Mouse (Mus musculus): ENCODE measurements around the gene Padi6. TPM values are rescaled to one million over a fixed set of nuclear protein-coding genes. Genes with fewer than 3 reads are reported as not detected.
A peak's percentile ranks its signal among the peaks of the same experiment; 100 is the strongest.

Padi6 gene
- total and polyA plus RNA-seq, 3 experiments, result not detected

DNA sequence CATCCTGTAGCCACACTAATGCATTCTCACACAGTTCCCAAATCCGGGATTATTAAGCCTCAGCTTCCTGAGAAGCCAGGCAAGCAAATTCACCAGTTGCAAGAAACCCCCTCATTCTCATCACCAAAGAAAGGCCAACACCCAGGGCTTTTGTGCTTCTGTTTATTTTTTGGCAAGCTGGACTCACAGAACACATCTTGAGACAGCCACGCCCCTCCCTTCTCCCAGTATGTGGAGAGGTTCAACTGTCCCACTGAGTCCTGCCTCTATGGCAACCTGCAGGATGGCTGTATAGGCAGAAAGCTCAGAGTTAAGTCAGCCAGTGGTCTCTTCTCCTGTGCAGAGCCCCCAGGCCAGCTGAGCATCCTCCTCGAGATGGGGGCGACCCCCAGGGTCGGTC lies 42.8 kb upstream of the Padi6 start:
- no peak overlapping the region for H3K9ac ChIP-seq (ENCODE audit: low read depth, low read length)
- no peaks in the 10 kb centered on the region for H3K36me3 ChIP-seq (ENCODE audit: control insufficient read depth, insufficient read depth, low read length)
- 88% methylated on average over 5 of the region's 5 CpGs for WGBS
- H3K4me3 ChIP-seq, result no peak overlapping the region
- intact Hi-C loops (cut with DNase I), result no loop called here
- H3K79me2 ChIP-seq (replicated peaks; ENCODE audit: control insufficient read depth, insufficient read depth, low read length), result no peaks in the 10 kb centered on the region
- H3K27me3 ChIP-seq (ENCODE audit: control insufficient read depth, insufficient read depth, low read length), result no peaks in the 10 kb centered on the region; the same call in 1 of the 2 replicates
- H3K27ac ChIP-seq, result no peak overlapping the region
- DNase-seq, result no peak
- no peaks in the 10 kb centered on the region for H3K4me1 ChIP-seq (ENCODE audit: control insufficient read depth, insufficient read depth, low read length)
- TF ChIP-seq CTCF (IDR thresholded peaks at IDR 0.05) (no peak), POLR2A (IDR thresholded peaks at IDR 0.05; ENCODE audit: insufficient read depth, low read depth, low read length) (no peak), EP300 (IDR thresholded peaks at IDR 0.05; ENCODE audit: insufficient read depth, low read depth, low read length) (no peak)

DNA sequence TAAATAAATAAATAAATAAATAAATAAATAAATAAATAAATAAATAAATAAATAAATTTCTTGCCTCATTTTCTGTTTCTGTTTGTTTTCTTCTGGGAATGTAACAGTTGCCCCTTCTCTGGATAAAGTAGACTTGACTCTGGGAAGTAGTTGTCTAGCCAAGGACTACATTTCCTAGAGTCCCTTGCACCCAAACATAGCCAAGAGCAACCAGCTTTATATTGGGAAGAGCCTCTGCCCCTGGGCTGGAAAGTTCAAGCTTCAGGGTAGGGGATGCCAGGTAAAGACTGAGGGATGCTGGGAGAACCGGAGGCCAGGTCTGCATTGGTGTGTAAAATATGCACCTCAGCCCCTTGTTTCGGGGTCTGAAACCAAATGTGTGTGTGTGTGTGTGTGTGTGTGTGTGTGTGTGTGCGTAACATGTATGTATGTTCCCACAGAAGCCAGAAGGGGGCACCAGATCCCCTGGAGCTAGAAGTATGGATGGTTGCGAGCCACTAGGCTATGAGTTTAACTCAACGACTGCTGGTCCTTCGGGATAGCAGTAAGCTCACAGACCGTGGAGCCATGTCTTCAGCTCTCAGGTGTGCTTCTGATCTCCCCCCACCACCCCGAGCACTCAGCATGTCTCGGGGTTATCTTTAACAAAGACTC lies 42.0 kb upstream of the Padi6 start:
- TF ChIP-seq CTCF (IDR thresholded peaks at IDR 0.05) (no peak), POLR2A (IDR thresholded peaks at IDR 0.05; ENCODE audit: insufficient read depth, low read depth, low read length) (no peak), EP300 (IDR thresholded peaks at IDR 0.05; ENCODE audit: insufficient read depth, low read depth, low read length) (no peak)
- 97% methylated on average over 9 of the region's 9 CpGs for WGBS
- Histone ChIP-seq H3K79me2 (replicated peaks; ENCODE audit: control insufficient read depth, insufficient read depth, low read length) (no peaks in the 10 kb centered on the region), H3K4me3 (no peak overlapping the region), H3K27ac (no peak overlapping the region), H3K9ac (ENCODE audit: low read depth, low read length) (no peak overlapping the region), H3K36me3 (ENCODE audit: control insufficient read depth, insufficient read depth, low read length) (no peaks in the 10 kb centered on the region), H3K4me1 (ENCODE audit: control insufficient read depth, insufficient read depth, low read length) (no peaks in the 10 kb centered on the region), H3K27me3 (ENCODE audit: control insufficient read depth, insufficient read depth, low read length) (no peaks in the 10 kb centered on the region; the same call in 1 of the 2 replicates)
- no peak for DNase-seq
- intact Hi-C loops (cut with DNase I), result no loop called here

DNA sequence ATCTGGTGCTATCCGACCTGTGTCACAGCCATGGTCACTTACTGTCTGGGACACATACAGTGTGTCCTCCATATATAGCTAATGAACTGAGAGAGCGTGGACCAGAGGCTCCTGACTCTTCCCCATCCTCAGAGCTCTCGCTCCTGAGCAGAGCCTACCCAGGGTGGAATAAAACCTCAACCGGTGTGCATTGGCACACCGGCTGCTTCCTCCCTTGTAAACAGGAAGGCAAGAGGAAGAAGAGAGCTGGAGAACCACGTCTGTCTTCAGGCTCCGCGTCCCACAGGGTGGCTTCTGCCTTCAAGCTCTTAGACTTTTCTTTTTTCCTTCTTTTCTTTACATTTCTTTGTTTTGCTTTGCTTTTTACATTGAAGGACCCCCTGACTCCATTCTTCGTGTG lies 40.4 kb upstream of the Padi6 start:
- Histone ChIP-seq H3K27ac (no peak overlapping the region), H3K4me1 (ENCODE audit: control insufficient read depth, insufficient read depth, low read length) (no peaks in the 10 kb centered on the region), H3K36me3 (ENCODE audit: control insufficient read depth, insufficient read depth, low read length) (no peaks in the 10 kb centered on the region), H3K79me2 (replicated peaks; ENCODE audit: control insufficient read depth, insufficient read depth, low read length) (no peaks in the 10 kb centered on the region), H3K27me3 (ENCODE audit: control insufficient read depth, insufficient read depth, low read length) (no peaks in the 10 kb centered on the region; the same call in 1 of the 2 replicates), H3K9ac (ENCODE audit: low read depth, low read length) (no peak overlapping the region), H3K4me3 (no peak overlapping the region)
- DNase-seq, result no peak
- WGBS, result 67% methylated on average over 9 of the region's 9 CpGs
- intact Hi-C loops (cut with DNase I), result no loop called here
- no peak for TF ChIP-seq POLR2A (IDR thresholded peaks at IDR 0.05; ENCODE audit: insufficient read depth, low read depth, low read length)

DNA sequence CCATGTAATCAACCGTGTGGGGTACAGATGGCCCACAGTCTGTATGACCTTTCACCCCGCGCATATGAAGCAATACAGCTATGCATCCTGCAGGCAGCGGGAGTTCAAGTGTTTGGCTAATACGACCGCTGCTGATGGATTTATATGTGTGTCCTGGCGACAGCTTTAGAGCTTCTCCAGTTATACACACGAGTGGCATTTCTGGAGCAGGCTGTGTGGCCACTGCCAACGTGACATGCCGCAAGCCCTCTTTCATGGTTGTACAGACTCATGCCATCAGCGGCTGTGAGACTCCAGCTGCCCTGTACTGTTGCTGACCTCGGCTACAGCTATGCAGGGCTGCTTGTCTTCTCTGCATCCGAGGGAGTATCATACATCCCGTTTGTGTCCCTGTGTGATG lies 38.1 kb upstream of the Padi6 start:
- WGBS, result 79% methylated on average over 14 of the region's 14 CpGs
- Histone ChIP-seq H3K36me3 (ENCODE audit: control insufficient read depth, insufficient read depth, low read length) (no peaks in the 10 kb centered on the region), H3K27me3 (ENCODE audit: control insufficient read depth, insufficient read depth, low read length) (no peaks in the 10 kb centered on the region; the same call in 1 of the 2 replicates), H3K4me3 (no peak overlapping the region), H3K4me1 (ENCODE audit: control insufficient read depth, insufficient read depth, low read length) (no peaks in the 10 kb centered on the region), H3K27ac (no peak overlapping the region), H3K9ac (ENCODE audit: low read depth, low read length) (no peak overlapping the region), H3K79me2 (replicated peaks; ENCODE audit: control insufficient read depth, insufficient read depth, low read length) (no peaks in the 10 kb centered on the region)
- intact Hi-C loops (cut with DNase I), result no loop called here
- no peak for DNase-seq
- TF ChIP-seq EP300 (IDR thresholded peaks at IDR 0.05; ENCODE audit: insufficient read depth, low read depth, low read length) (no peak), POLR2A (IDR thresholded peaks at IDR 0.05; ENCODE audit: insufficient read depth, low read depth, low read length) (no peak), CTCF (IDR thresholded peaks at IDR 0.05) (no peak)

DNA sequence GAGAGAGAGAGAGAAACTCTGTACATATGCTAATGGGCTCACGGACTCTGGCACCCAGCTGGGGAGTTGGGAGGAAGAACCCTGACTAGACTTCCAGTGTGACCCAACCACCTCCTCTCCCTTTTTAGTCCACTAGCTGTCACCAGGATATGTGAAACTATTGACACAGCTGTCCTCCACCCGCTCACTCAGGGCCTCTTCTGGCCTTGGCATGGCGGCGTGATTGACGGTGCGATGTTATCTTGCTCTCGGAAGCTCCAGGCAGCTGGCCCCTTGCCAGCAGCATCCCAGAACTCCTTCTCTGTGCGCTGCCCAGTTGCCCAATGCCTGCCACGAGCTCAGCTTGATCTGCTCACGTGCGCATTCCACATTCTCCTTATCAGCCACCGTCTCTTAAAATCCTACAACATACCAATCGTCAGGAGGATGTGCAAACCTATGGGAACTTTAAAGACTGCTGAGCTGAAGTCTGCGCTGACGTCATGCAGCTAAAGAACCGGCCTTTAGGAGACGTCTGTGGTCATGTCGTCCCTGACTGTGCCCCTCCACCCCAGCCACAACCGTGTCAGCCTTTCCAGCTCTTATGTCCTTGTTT lies 37.5 kb upstream of the Padi6 start:
- Histone ChIP-seq H3K4me3 (no peak overlapping the region), H3K27me3 (ENCODE audit: control insufficient read depth, insufficient read depth, low read length) (no peaks in the 10 kb centered on the region; the same call in 1 of the 2 replicates), H3K36me3 (ENCODE audit: control insufficient read depth, insufficient read depth, low read length) (no peaks in the 10 kb centered on the region), H3K4me1 (ENCODE audit: control insufficient read depth, insufficient read depth, low read length) (no peaks in the 10 kb centered on the region), H3K79me2 (replicated peaks; ENCODE audit: control insufficient read depth, insufficient read depth, low read length) (no peaks in the 10 kb centered on the region), H3K9ac (ENCODE audit: low read depth, low read length) (no peak overlapping the region), H3K27ac (no peak overlapping the region)
- WGBS, result 16% methylated on average over 19 of the region's 19 CpGs
- intact Hi-C loops (cut with DNase I), result no loop called here
- TF ChIP-seq EP300 (IDR thresholded peaks at IDR 0.05; ENCODE audit: insufficient read depth, low read depth, low read length) (no peak), CTCF (IDR thresholded peaks at IDR 0.05) (no peak), POLR2A (IDR thresholded peaks at IDR 0.05; ENCODE audit: insufficient read depth, low read depth, low read length) (no peak)
- peak; percentile 26 to 46 for DNase-seq

DNA sequence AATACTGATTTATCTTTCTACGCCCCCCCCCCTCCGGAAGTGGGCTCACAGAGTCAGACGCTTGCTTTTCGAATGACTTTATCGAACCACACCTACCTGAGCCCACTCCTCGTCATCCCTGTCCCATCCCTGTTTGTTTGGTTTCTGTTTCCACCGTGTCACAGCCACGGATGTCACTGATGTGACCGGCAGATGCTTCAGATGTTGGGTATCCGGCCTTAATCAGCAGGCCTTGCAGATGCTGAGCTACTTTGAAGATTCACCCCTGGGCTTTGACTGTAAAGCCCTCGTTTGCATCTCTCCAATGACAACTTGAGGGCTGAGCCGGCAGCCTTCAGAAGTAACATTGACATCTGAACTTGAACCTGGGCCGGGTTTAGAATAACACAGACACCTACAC lies 34.2 kb upstream of the Padi6 start:
- intact Hi-C loops (cut with DNase I), result no loop called here
- no peak for DNase-seq
- no peaks in the 10 kb centered on the region for H3K36me3 ChIP-seq (ENCODE audit: control insufficient read depth, insufficient read depth, low read length)
- H3K9ac ChIP-seq (ENCODE audit: low read depth, low read length), result no peak overlapping the region
- H3K27me3 ChIP-seq (ENCODE audit: control insufficient read depth, insufficient read depth, low read length), result no peaks in the 10 kb centered on the region; the same call in 1 of the 2 replicates
- 74% methylated on average over 13 of the region's 13 CpGs for WGBS
- H3K4me3 ChIP-seq, result no peak overlapping the region
- no peaks in the 10 kb centered on the region for H3K4me1 ChIP-seq (ENCODE audit: control insufficient read depth, insufficient read depth, low read length)
- TF ChIP-seq EP300 (IDR thresholded peaks at IDR 0.05; ENCODE audit: insufficient read depth, low read depth, low read length) (no peak), POLR2A (IDR thresholded peaks at IDR 0.05; ENCODE audit: insufficient read depth, low read depth, low read length) (no peak), CTCF (IDR thresholded peaks at IDR 0.05) (no peak)
- H3K79me2 ChIP-seq (replicated peaks; ENCODE audit: control insufficient read depth, insufficient read depth, low read length), result no peaks in the 10 kb centered on the region
- H3K27ac ChIP-seq, result no peak overlapping the region

Measured in heart, adult 2 months (tissue).